Mouse (Mus musculus) heart, adult 2 months (tissue): Measurements from ENCODE around the gene Gpha2. TPM values are rescaled to one million over a fixed set of nuclear protein-coding genes. Genes with fewer than 3 reads are reported as not detected.

ENCODE experiments used
- DNase-seq, 2 experiments: peaks; one replicate each; pipeline ENCODE4 v3.0.0; 2021
- H3K27ac ChIP-seq: fragments of 200-600 bp; 2 replicates; pipeline ENCODE4 v1.8.1; 2022
- H3K27me3 ChIP-seq: fragments of 200-500 bp; 2 replicates; pipeline ENCODE4 v1.6.1; 2012; ENCODE audit warnings: mild to moderate bottlenecking, low read length, inconsistent platforms, mixed read lengths; ENCODE audit not compliant: control insufficient read depth, insufficient read depth
- H3K36me3 ChIP-seq: fragments of 200-500 bp; 2 replicates; pipeline ENCODE4 v1.6.1; 2012; ENCODE audit warnings: low read length, inconsistent platforms; ENCODE audit not compliant: control insufficient read depth, insufficient read depth
- H3K4me1 ChIP-seq: fragments of 200-500 bp; 2 replicates; pipeline ENCODE4 v1.6.1; 2011; ENCODE audit warnings: low read length; ENCODE audit not compliant: control insufficient read depth, insufficient read depth
- H3K4me3 ChIP-seq: fragments of 200-600 bp; 2 replicates; pipeline ENCODE4 v1.8.1; 2022
- H3K79me2 ChIP-seq: fragments of 200-500 bp; replicated peaks from 2 replicates; pipeline ENCODE4 v1.6.1; 2012; ENCODE audit warnings: mild to moderate bottlenecking, inconsistent platforms, low read length, moderate library complexity, mixed read lengths; ENCODE audit not compliant: control insufficient read depth, insufficient read depth
- H3K9ac ChIP-seq: fragments of 200-500 bp; 2 replicates; pipeline ENCODE4 v1.6.1; 2012; ENCODE audit warnings: low read depth, mild to moderate bottlenecking, control low read depth, inconsistent platforms, low read length, mixed read lengths
- CTCF ChIP-seq: fragments of 200-600 bp; IDR thresholded peaks from 2 replicates; pipeline ENCODE4 v1.8.1; 2022; ENCODE audit warnings: antibody characterized with exemption, mild to moderate bottlenecking, moderate library complexity
- EP300 ChIP-seq: fragments of 200-500 bp; IDR thresholded peaks from 2 replicates; pipeline ENCODE4 v1.6.1; 2011; ENCODE audit warnings: low read depth, low read length, control low read depth; ENCODE audit not compliant: insufficient read depth
- POLR2A ChIP-seq: fragments of 200-500 bp; IDR thresholded peaks from 2 replicates; pipeline ENCODE4 v1.6.1; 2011; ENCODE audit warnings: mild to moderate bottlenecking, low read depth, low read length, control low read depth; ENCODE audit not compliant: insufficient read depth
- WGBS: fragments of 180-500 bp; shearing (Covaris S2); methylation state at CpG from one replicate; pipeline ENCODE4 v1.1.7; 2018; 5-methylcytosine and 5-hydroxymethylcytosine counted together
- intact Hi-C: fragments of 180-260 bp; cut with DNase I; formaldehyde crosslinking; loops from one replicate; pipeline ENCODE4 v1.15.1; 2025
- polyA plus RNA-seq: library from polyadenylated mRNA; depleted of rRNA; stranded (reverse); fragments of >200 nt; gene quantifications from 2 replicates; pipeline ENCODE4 v1.2.3, GENCODE M21; 2012
- total RNA-seq, 2 experiments: library from RNA; stranded (reverse); gene quantifications; 2 replicates each; pipeline ENCODE4 v1.2.3; 2021

Gpha2 gene
- total and polyA plus RNA-seq, 3 experiments = 0.27 TPM; not detected in 2

DNA sequence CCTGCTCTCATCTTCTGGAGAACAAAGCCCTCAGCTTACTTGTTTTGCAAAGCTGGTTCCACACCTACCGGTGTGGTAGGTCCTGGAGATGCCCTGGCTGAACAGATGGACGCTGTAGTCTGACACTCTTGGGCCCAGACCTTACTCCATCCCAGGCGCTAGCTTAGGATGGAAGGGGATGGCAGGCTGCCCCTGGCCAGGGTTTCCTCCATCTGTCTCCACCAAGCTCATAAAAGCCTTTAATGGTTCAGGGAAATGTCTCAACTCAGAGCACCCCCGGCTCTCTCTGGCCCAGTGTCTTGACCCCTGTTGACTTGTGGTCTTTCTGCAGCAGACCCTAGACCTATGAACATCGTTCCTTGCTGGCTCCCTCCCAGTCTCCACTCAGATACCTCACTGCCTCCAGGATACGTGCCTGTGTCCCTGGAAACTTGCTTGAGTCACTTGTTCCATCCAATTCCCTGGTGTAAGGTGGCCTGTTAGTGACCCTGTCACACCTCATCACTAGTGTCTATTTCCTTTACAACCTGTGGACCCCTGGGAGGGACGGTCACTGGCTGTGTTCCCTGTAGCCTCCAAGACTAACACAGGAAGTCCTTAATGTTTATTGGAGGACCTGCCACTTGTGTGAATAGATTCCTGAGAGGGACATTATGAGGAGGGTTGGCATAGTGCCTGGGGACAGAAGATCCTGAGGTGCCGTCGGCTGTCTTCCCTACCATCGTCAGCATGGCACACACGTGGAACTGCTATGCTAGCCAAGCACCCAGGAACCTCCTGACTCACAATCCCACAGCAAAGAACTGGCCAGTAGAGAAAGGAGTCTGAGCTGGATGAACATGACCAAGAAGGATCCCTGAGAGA, 41.4 kb downstream of the Gpha2 start:
- 33% methylated on average over 11 of the region's 11 CpGs for WGBS
- peaks cover 4% of the 10 kb centered on the region for H3K4me1 ChIP-seq
- H3K4me3 ChIP-seq = no peak overlapping the region
- H3K27ac ChIP-seq = peak overlapping the region; percentile 61
- intact Hi-C loops = loop anchor here (1.0 kb wide), 1 partner anchor 37 kb away; no protein-coding TSS in a partner anchor
- peak; percentile 93 for TF ChIP-seq EP300
- TF ChIP-seq POLR2A = no peak
- no peak for TF ChIP-seq CTCF
- peak in 1 of 2 experiments; percentile 55 for DNase-seq
- no peaks in the 10 kb centered on the region for H3K36me3 ChIP-seq
- H3K27me3 ChIP-seq = no peaks in the 10 kb centered on the region
- H3K9ac ChIP-seq = no peak overlapping the region
- no peaks in the 10 kb centered on the region for H3K79me2 ChIP-seq

GRCm38 (mm10) chr19:6268170-6268528, 42.0 kb downstream of the Gpha2 start:
- Histone ChIP-seq H3K27me3 (no peaks in the 10 kb centered on the region), H3K27ac (peak overlapping the region; percentile 53), H3K36me3 (no peaks in the 10 kb centered on the region), H3K9ac (no peak overlapping the region), H3K4me1 (peaks cover 5% of the 10 kb centered on the region), H3K79me2 (no peaks in the 10 kb centered on the region), H3K4me3 (no peak overlapping the region)
- intact Hi-C loops = loop anchor here (1.0 kb wide), 1 partner anchor 36 kb away; no protein-coding TSS in a partner anchor
- DNase-seq = peak; percentile 87 to 91
- TF ChIP-seq CTCF = peak; percentile 99
- TF ChIP-seq EP300 = peak; percentile 84
- no peak for TF ChIP-seq POLR2A
- WGBS = 7% methylated on average over 8 of the region's 8 CpGs

GRCm38 (mm10) chr19:6268670-6269132, 42.5 kb downstream of the Gpha2 start:
- Histone ChIP-seq H3K27ac (peak overlapping the region; percentile 53; the same call in 1 of the 2 replicates), H3K9ac (no peak overlapping the region)
- intact Hi-C loops = loop anchor here (1.0 kb wide), 1 partner anchor 36 kb away; no protein-coding TSS in a partner anchor

DNA sequence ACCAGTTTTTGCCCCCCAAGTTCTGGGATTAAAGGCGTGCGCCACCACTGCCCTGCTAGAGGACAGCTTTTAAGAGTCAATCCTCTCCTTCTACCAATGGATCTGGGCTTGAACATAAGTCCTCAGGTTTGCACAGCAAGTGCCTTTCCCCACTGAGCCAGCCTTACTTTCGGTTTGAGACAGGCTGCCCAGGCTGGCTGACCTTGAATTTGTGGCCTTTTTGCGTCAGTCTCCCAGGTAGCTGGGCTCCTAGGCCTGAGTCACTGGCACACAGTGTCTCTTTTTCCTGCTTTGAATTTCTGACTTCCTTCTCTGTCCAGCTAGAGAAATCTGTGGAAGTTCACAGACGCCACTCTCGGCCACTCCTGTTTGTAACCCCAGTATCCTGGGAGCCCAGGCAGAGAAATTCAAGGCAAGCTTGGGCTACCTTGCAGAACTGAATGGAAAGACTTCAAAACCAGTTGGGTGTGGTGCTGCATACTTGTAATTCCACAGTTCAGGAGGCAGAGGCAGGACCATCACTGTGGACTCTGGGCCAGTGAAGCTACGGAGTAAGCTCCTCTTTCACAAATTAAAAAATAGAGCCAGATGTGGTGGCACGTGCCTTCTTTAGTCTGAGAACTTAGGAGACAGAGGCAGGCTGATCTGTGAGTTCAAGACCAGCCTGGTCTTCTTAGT, 43.8 kb downstream of the Gpha2 start:
- H3K4me1 ChIP-seq = peaks cover 9% of the 10 kb centered on the region
- no peak overlapping the region for H3K4me3 ChIP-seq
- no peak overlapping the region for H3K27ac ChIP-seq
- TF ChIP-seq POLR2A = no peak
- no peak for TF ChIP-seq CTCF
- no peak overlapping the region for H3K9ac ChIP-seq
- no peaks in the 10 kb centered on the region for H3K79me2 ChIP-seq
- WGBS = 79% methylated on average over 8 of the region's 8 CpGs
- no peaks in the 10 kb centered on the region for H3K36me3 ChIP-seq
- H3K27me3 ChIP-seq = no peaks in the 10 kb centered on the region
- DNase-seq = no peak
- intact Hi-C loops = no loop called here

More at GRCm38 (mm10) chr19:6268670-6269132, 42.5 kb downstream of the Gpha2 start:
- no peaks in the 10 kb centered on the region for H3K36me3 ChIP-seq
- TF ChIP-seq CTCF (no peak), POLR2A (no peak), EP300 (no peak)
- peaks cover 9% of the 10 kb centered on the region for H3K4me1 ChIP-seq
- peak in 1 of 2 experiments; percentile 43 for DNase-seq
- no peak overlapping the region for H3K4me3 ChIP-seq
- 78% methylated on average over 7 of the region's 7 CpGs for WGBS
- no peaks in the 10 kb centered on the region for H3K79me2 ChIP-seq
- no peaks in the 10 kb centered on the region for H3K27me3 ChIP-seq

DNA sequence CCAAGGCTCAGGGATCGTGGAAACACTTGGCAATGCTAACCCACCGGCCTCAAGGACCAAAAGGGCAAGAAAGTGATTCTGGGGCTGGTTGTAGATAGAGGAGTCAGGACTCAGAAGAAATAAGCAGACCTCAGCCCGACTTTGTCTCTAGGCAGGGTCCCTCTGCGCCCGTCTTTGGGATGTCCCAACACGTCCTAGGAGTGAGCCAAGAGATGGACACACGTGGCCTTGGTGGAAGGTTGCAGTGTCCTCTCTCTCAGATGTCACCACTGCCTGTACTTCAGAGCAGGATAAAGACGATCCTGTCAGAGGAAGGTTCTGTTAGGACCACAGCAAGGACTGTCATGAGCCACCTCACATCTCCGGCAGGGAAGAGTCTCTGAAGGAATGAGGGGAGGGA, 44.5 kb downstream of the Gpha2 start:
- no peak for TF ChIP-seq EP300
- no peak for TF ChIP-seq CTCF
- no peak for TF ChIP-seq POLR2A
- intact Hi-C loops = no loop called here

GRCm38 (mm10) chr19:6271206-6271605, 45.0 kb downstream of the Gpha2 start:
- H3K27me3 ChIP-seq = no peaks in the 10 kb centered on the region
- no peak overlapping the region for H3K27ac ChIP-seq
- H3K9ac ChIP-seq = no peak overlapping the region
- no peaks in the 10 kb centered on the region for H3K79me2 ChIP-seq
- H3K36me3 ChIP-seq = no peaks in the 10 kb centered on the region
- TF ChIP-seq EP300 (no peak), POLR2A (no peak), CTCF (no peak)
- intact Hi-C loops = no loop called here
- peaks cover 13% of the 10 kb centered on the region for H3K4me1 ChIP-seq
- WGBS = 80% methylated on average over 8 of the region's 8 CpGs
- DNase-seq = no peak
- no peak overlapping the region for H3K4me3 ChIP-seq

More for the DNA sequence above, 44.5 kb downstream of the Gpha2 start:
- WGBS = 83% methylated on average over 9 of the region's 9 CpGs
- no peak overlapping the region for H3K27ac ChIP-seq
- no peak for DNase-seq
- no peaks in the 10 kb centered on the region for H3K79me2 ChIP-seq
- H3K9ac ChIP-seq = no peak overlapping the region
- H3K4me3 ChIP-seq = no peak overlapping the region
- peaks cover 9% of the 10 kb centered on the region for H3K4me1 ChIP-seq
- H3K27me3 ChIP-seq = no peaks in the 10 kb centered on the region
- H3K36me3 ChIP-seq = no peaks in the 10 kb centered on the region
